9 mouse cellular contexts compared by ENCODE assay signal in genomic region chr13:60176136-60176775, GRCm38 (mm10). TPM values are rescaled to one million over a fixed set of nuclear protein-coding genes. Genes with fewer than 3 reads are reported as not detected.
DNase-seq lines count a peak whose midpoint lies in the region; ATAC-seq and TF ChIP-seq lines count a peak whose summit lies in the region.
"Had no signal": no experiment of that assay in that cellular context is flagged by ENCODE, and none has a peak within 500 bp of the region (broad histone marks: within the 10 kb centered on the region; RNA-seq: fewer than 3 reads in every experiment).

No protein-coding gene starts in this region.

- WGBS in heart, adult 2 months, result under 1% methylated on average over 82 of the region's 82 CpGs
- 0% methylated on average over 66 of the region's 82 CpGs for WGBS in kidney, embryonic 14.5 days
- under 1% methylated on average over 82 of the region's 82 CpGs for WGBS in liver, adult 2 months
- under 1% methylated on average over 72 of the region's 82 CpGs for WGBS in neural tube, embryonic 13.5 days

- peak overlapping the region; percentile 87 for H3K9ac ChIP-seq in heart, adult 2 months (ENCODE audit: low read depth, low read length)
- H3K9ac ChIP-seq in kidney, embryonic 14.5 days (ENCODE audit: low read depth, low read length), result peak overlapping the region; percentile 99
- H3K9ac ChIP-seq in liver, adult 2 months (ENCODE audit: low read depth, low read length), result peak overlapping the region; percentile 96
- peak overlapping the region; percentile 90 for H3K9ac ChIP-seq in neural tube, embryonic 13.5 days

- H3K4me1 ChIP-seq in heart, adult 2 months (ENCODE audit: control insufficient read depth, insufficient read depth, low read length), result no peaks in the 10 kb centered on the region
- H3K4me1 ChIP-seq in kidney, embryonic 14.5 days (ENCODE audit: control insufficient read depth, insufficient read depth, low read length), result peaks cover 21% of the 10 kb centered on the region
- peaks cover 6% of the 10 kb centered on the region; the same call in 1 of the 2 replicates for H3K4me1 ChIP-seq in liver, adult 2 months (ENCODE audit: control insufficient read depth, insufficient read depth, low read length)
- H3K4me1 ChIP-seq in neural tube, embryonic 13.5 days (replicated peaks), result peaks cover 55% of the 10 kb centered on the region

- peak; percentile 64 for DNase-seq in kidney, adult 11 months
- DNase-seq in kidney, adult 9 months, result no peak
- peak; percentile 82 for DNase-seq in embryo, embryonic 11 days
- DNase-seq in heart, adult 2 months, result peak; percentile 70 to 76
- peak; percentile 55 for DNase-seq in liver, adult 2 months (ENCODE audit: extremely low read depth, low read depth, low spot score)
- peak; percentile 49 to 51 for DNase-seq in urinary bladder, postnatal 36 days (ENCODE audit: low spot score in 2 of 2)

- TF ChIP-seq POLR2A in heart, adult 2 months (IDR thresholded peaks at IDR 0.05; ENCODE audit: insufficient read depth, low read depth, low read length), result no peak
- TF ChIP-seq POLR2A in liver, adult 2 months (IDR thresholded peaks at IDR 0.05; ENCODE audit: extremely low read depth, insufficient read depth, low read length), result 0 out of 2 replicates have a peak, but pooled peaks have one; percentile 5

- H3K9me3 ChIP-seq in kidney, embryonic 14.5 days (ENCODE audit: control insufficient read depth, low read length), result no peaks in the 10 kb centered on the region
- no peaks in the 10 kb centered on the region for H3K9me3 ChIP-seq in neural tube, embryonic 13.5 days

- H3K4me2 ChIP-seq in kidney, embryonic 14.5 days (replicated peaks; ENCODE audit: low read depth, low read length), result peak overlapping the region; percentile 72
- H3K4me2 ChIP-seq in neural tube, embryonic 13.5 days, result peak overlapping the region; percentile 83

- TF ChIP-seq CTCF in heart, adult 2 months (IDR thresholded peaks at IDR 0.05), result no peak
- no peak for TF ChIP-seq CTCF in liver, adult 2 months (IDR thresholded peaks at IDR 0.05; ENCODE audit: low read depth, low read length)

- H3K79me2 ChIP-seq in heart, adult 2 months (replicated peaks; ENCODE audit: control insufficient read depth, insufficient read depth, low read length), result no peaks in the 10 kb centered on the region
- no peaks in the 10 kb centered on the region; the same call in 1 of the 2 replicates for H3K79me2 ChIP-seq in liver, adult 2 months (ENCODE audit: control insufficient read depth, insufficient read depth, low read length)

- H3K4me3 ChIP-seq in heart, adult 2 months, result peak overlapping the region; percentile 83
- peak overlapping the region; percentile 82 for H3K4me3 ChIP-seq in kidney, embryonic 14.5 days (ENCODE audit: low read length)
- H3K4me3 ChIP-seq in liver, adult 2 months (ENCODE audit: insufficient read depth, low read depth, low read length), result peak overlapping the region; percentile 97
- peak overlapping the region; percentile 83 for H3K4me3 ChIP-seq in neural tube, embryonic 13.5 days

- no peak for TF ChIP-seq EP300 in heart, adult 2 months (IDR thresholded peaks at IDR 0.05; ENCODE audit: insufficient read depth, low read depth, low read length)

- H3K27me3 ChIP-seq in heart, adult 2 months (ENCODE audit: control insufficient read depth, insufficient read depth, low read length), result no peaks in the 10 kb centered on the region
- H3K27me3 ChIP-seq in kidney, embryonic 14.5 days (ENCODE audit: control insufficient read depth, insufficient read depth, low read length), result no peaks in the 10 kb centered on the region
- H3K27me3 ChIP-seq in liver, adult 2 months (ENCODE audit: control insufficient read depth, insufficient read depth, low read length), result no peaks in the 10 kb centered on the region
- H3K27me3 ChIP-seq in neural tube, embryonic 13.5 days, result peaks cover 10% of the 10 kb centered on the region; the same call in 1 of the 2 replicates

- peak overlapping the region; percentile 88 for H3K27ac ChIP-seq in heart, adult 2 months
- peak overlapping the region; percentile 99 for H3K27ac ChIP-seq in kidney, embryonic 14.5 days (ENCODE audit: low read depth, low read length)
- H3K27ac ChIP-seq in liver, adult 2 months (replicated peaks; ENCODE audit: insufficient read depth, low read depth, low read length), result peak overlapping the region; percentile 95
- H3K27ac ChIP-seq in neural tube, embryonic 13.5 days (replicated peaks), result peak overlapping the region; percentile 97

- intact Hi-C loops in heart, adult 2 months (cut with DNase I), result loop anchor here (5.0 kb wide), 8 partner anchors 104 to 561 kb away; no protein-coding TSS in a partner anchor

- no peaks in the 10 kb centered on the region; the same call in none of the 2 replicates for H3K36me3 ChIP-seq in heart, adult 2 months (ENCODE audit: control insufficient read depth, insufficient read depth, low read length)
- no peaks in the 10 kb centered on the region for H3K36me3 ChIP-seq in kidney, embryonic 14.5 days (ENCODE audit: control insufficient read depth, insufficient read depth, low read length)
- no peaks in the 10 kb centered on the region for H3K36me3 ChIP-seq in liver, adult 2 months (ENCODE audit: control insufficient read depth, insufficient read depth, low read length)
- H3K36me3 ChIP-seq in neural tube, embryonic 13.5 days, result no peaks in the 10 kb centered on the region

- peak; percentile 5; the same call in 1 of the 2 replicates for ATAC-seq in kidney, embryonic 14.5 days (ENCODE audit: low FRiP score, low TSS enrichment)
- peak; percentile 75 for ATAC-seq in neural tube, embryonic 13.5 days (ENCODE audit: low read depth)

RNA-seq across cellular contexts. Expression of gene Gas1, which starts 0.9 kb away (rescaled TPM):
- 10 to 100 TPM; 26.3 to 26.4 TPM for total RNA-seq in heart, adult 2 months (2021)
- polyA plus RNA-seq in heart, adult 2 months (2012; rRNA removed), result 16.0 and 18.8 TPM in 2 replicates
- polyA plus RNA-seq in kidney, embryonic 14.5 days (2014; fragmentation: Nextera tagmentation; extraction: Ambion mirVana), result 143 and 146 TPM in 2 replicates
- total RNA-seq in liver, adult 2 months (2014; rRNA removed), result 13.9 and 23.2 TPM in 2 replicates
- polyA plus RNA-seq in liver, adult 2 months (2012; rRNA removed), result 28.2 and 44.3 TPM in 2 replicates
- 19.3 and 29.9 TPM in 2 replicates for polyA plus RNA-seq in neural tube, embryonic 13.5 days (2015; fragmentation: Nextera tagmentation; extraction: Ambion mirVana)
- total RNA-seq: MEL had no signal
